Mouse (Mus musculus) left cerebral cortex, adult 2 months (tissue): ENCODE data around the gene Gm28372. TPM values are rescaled to one million over a fixed set of nuclear protein-coding genes. Genes with fewer than 3 reads are reported as not detected.

Source experiments
- DNase-seq, 2 experiments: peaks; one replicate each; pipeline ENCODE4 v3.0.0; 2021 to 2022; ENCODE audit warnings: low spot score in 2 of 2, mixed read lengths in 1 of 2; ENCODE audit errors: extremely low spot score in 1 of 2
- H3K27ac ChIP-seq: fragments of 200-600 bp; 2 replicates; pipeline ENCODE4 v1.8.1; 2022
- H3K4me3 ChIP-seq: fragments of 200-600 bp; 2 replicates; pipeline ENCODE4 v1.8.1; 2022
- CTCF ChIP-seq: fragments of 200-600 bp; IDR thresholded peaks from 2 replicates; pipeline ENCODE4 v1.8.1; 2022; ENCODE audit warnings: antibody characterized with exemption, mild to moderate bottlenecking, moderate library complexity
- intact Hi-C: fragments of 180-260 bp; cut with DNase I; formaldehyde crosslinking; loops from one replicate; pipeline ENCODE4 v1.15.1; 2025
- total RNA-seq, 2 experiments: library from RNA; stranded (reverse); gene quantifications; 2 replicates each; pipeline ENCODE4 v1.2.3; 2021

Gm28372 gene
- total RNA-seq, 2 experiments from 2014 or later, result not detected

- Histone ChIP-seq H3K4me3 (no peak overlapping the region), H3K27ac (no peak overlapping the region)
- intact Hi-C loops, result no loop called here
- no peak for TF ChIP-seq CTCF
- no peak for DNase-seq
Observed at GRCm38 (mm10) chr2:130390993-130391625, 13.9 kb upstream of the Gm28372 start.

DNA sequence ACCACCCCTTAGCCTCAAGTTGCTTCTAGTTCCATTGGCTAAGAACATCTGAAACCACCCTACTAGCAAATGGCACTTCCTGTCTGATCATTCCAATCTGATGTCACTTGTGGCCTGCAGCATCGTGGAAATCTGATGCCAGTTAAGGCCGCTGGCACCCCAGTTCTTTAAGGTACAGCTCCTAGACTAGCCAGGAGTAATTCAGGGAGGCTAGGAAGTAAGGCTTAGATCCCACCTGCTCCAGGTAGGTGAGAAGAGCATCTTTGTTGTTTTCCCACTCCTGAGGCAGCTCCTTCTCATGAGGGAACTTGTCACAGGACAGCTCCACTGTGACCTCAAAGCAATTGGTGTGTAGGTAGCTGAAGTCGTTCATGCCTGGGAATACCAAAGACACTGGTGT, 12.2 kb upstream of the Gm28372 start:
- Histone ChIP-seq H3K27ac (no peak overlapping the region), H3K4me3 (no peak overlapping the region)
- intact Hi-C loops, result no loop called here
- no peak for TF ChIP-seq CTCF
- no peak for DNase-seq

DNA sequence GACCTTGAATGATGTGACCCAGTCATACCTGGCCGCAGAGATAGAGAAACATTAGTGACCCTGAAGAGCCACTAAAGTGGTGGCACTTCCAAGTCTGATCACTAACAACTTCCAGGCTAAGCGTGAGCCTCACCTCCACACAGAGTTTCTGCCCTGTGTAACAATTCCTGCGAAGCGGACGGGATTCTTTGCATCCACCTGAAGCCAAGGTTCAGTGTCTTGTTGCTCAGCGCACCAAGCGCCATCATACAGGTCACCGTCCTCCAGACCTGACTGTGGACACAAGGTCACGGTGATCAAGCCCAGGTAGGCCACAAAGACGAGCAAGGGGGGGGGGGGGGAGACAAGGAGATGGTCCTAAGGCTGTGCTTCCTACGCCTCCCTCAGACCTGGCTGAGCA, 9.3 kb upstream of the Gm28372 start:
- H3K27ac ChIP-seq, result no peak overlapping the region
- no peak for DNase-seq
- H3K4me3 ChIP-seq, result no peak overlapping the region
- intact Hi-C loops, result no loop called here
- TF ChIP-seq CTCF, result no peak

DNA sequence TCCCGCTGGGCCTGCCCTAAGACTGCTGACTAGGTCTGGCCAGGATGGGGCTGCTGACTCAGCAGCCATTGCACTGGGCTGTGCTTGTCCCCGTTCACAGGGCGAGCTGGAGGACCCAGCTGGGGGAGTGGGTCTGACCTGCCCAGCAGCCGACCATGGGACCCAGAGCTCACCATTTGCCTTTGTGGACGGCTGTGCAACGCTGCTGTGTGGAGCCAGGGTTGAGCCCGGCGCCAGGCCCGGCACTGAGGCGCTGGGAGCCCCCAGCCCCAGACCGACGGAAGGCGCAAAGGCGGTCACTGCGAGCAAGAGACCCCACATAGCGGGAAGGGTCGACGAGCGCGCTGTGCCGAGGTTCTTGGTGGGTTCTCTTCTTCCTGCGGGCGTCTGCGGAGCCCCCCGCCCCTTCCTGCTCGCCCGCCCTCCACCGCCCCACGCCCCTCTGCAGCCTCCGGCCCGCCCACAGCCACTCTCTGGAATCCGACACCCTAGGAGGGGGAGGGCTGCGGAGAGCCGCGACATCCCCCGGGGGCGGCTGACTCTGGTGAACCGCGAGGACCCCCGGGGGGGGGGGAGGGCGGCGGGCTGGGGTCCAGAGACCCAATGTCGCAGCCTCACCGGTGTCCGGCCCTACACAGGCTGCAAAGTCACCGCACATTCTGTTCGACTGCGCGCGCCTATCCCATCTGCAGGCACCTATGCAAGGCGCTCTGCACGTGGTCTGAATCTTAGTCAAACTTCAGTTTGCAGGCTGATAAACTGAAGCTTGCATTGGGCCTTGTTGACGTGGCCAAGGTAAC, 7.7 kb upstream of the Gm28372 start, which contains the start of gene Cpxm1:
Gene Cpxm1, minus strand, starts transcription at position 389 of the 800 bp plus-strand sequence.
- TF ChIP-seq CTCF, result no peak
- Histone ChIP-seq H3K4me3 (peak within 1 kb of the TSS; percentile 43), H3K27ac (no peak within 1 kb of the TSS)
- no peak for DNase-seq
- intact Hi-C loops, result no loop called here

DNA sequence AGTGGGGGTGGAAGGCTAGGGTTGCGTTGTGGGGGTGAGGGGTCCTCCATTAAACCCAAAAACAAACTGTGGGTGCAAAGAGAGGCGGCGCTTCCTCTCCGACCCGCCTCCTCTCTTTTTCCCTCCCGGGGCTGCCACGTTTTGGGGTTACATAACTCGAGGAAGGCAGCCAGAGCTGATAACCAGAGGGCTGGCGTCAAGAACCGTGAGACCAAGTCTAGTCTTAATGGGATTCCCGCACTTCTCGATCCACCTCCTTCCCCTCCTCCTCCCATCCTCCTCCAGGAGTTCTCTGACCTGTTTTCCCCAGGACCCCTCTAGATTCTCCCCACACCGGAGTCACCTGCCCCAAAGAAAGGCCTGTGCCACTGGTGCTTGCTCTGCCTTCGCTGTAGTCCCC, 6.9 kb upstream of the Gm28372 start:
- no peak for TF ChIP-seq CTCF
- H3K4me3 ChIP-seq, result peak overlapping the region; percentile 43
- intact Hi-C loops, result no loop called here
- no peak overlapping the region for H3K27ac ChIP-seq
- DNase-seq, result no peak

DNA sequence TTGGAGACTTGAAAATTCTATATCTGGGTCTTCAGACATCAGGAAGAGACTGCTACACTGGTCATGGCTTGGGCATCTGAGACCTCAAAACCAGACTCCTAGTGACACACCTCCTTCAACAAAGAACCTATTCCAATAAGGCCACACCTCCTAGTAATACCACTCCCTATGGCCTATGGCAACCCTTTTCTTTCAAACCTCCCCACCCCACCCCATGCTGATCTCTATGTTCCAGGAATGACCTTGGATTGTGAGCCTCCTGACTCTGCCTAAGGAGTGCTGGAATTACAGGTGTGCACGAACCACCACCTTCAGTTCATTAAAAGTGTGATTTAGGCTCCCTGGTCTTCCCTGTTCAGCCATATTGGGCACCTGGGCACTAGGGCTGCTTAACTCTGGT, 5.0 kb upstream of the Gm28372 start:
- H3K27ac ChIP-seq, result no peak overlapping the region
- DNase-seq, result no peak
- intact Hi-C loops, result no loop called here
- no peak overlapping the region for H3K4me3 ChIP-seq
- TF ChIP-seq CTCF, result no peak

- DNase-seq, result no peak
Observed at GRCm38 (mm10) chr2:130401891-130402290, 3.1 kb upstream of the Gm28372 start.

DNA sequence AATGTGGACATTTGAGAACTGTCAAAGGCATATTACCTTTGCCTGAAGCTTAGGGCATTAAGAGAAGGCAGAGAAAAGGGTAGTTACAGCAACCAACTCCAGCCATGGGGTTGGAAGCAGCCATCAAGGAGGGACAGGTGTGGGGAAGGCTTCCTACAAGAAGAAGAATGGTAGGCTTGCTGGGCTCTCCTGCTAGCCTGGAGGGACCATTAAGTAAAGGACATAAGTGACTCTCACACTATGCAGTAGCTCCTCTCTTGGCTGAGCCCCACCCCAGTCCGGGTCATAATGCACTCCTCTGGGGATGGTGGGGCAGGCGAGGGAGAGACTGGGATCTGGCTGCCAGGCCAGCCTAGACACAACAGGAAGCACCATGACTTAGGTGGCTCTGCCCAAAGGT, 1.1 kb downstream of the Gm28372 start, which contains the start of gene Tmem239:
Gene Tmem239, plus strand, starts transcription at position 301 of the 400 bp plus-strand sequence.
- no peak within 1 kb of the TSS for H3K27ac ChIP-seq
- intact Hi-C loops, result no loop called here
- TF ChIP-seq CTCF, result no peak
- no peak for DNase-seq
- H3K4me3 ChIP-seq, result no peak within 1 kb of the TSS

More at GRCm38 (mm10) chr2:130401891-130402290, 3.1 kb upstream of the Gm28372 start:
- H3K27ac ChIP-seq, result no peak overlapping the region
- intact Hi-C loops, result no loop called here
- H3K4me3 ChIP-seq, result no peak overlapping the region
- no peak for TF ChIP-seq CTCF

GRCm38 (mm10) chr2:130408194-130408593, 3.2 kb downstream of the Gm28372 start:
- intact Hi-C loops, result no loop called here
- no peak for TF ChIP-seq CTCF

GRCm38 (mm10) chr2:130411558-130412495, 6.8 kb downstream of the Gm28372 start:
- Histone ChIP-seq H3K27ac (no peak overlapping the region), H3K4me3 (no peak overlapping the region)
- peak; percentile 69 to 81 for DNase-seq
- intact Hi-C loops, result loop anchor here (1.0 kb wide), 1 partner anchor 121 kb away; no protein-coding TSS in a partner anchor
- TF ChIP-seq CTCF, result peak; percentile 96

More at GRCm38 (mm10) chr2:130408194-130408593, 3.2 kb downstream of the Gm28372 start:
- no peak overlapping the region for H3K27ac ChIP-seq
- no peak for DNase-seq
- H3K4me3 ChIP-seq, result no peak overlapping the region

GRCm38 (mm10) chr2:130412775-130413174, 7.7 kb downstream of the Gm28372 start:
- no peak overlapping the region for H3K27ac ChIP-seq
- no peak for DNase-seq
- no peak for TF ChIP-seq CTCF
- intact Hi-C loops, result loop anchor here (1.0 kb wide), 1 partner anchor 121 kb away; no protein-coding TSS in a partner anchor
- H3K4me3 ChIP-seq, result no peak overlapping the region
